ENCODE assay signal across 16 mouse cellular contexts in genomic region chr5:35183418-35183817, GRCm38 (mm10).
DNase-seq lines count a peak whose midpoint lies in the region; ATAC-seq and TF ChIP-seq lines count a peak whose summit lies in the region.
"Had no signal": no experiment of that assay in that cellular context is flagged by ENCODE, and none has a peak within 500 bp of the region (broad histone marks: within the 10 kb centered on the region; RNA-seq: fewer than 3 reads in every experiment).

No protein-coding gene starts in this region.

- H3K4me3 ChIP-seq in CH12.LX (replicated peaks in 1 of 3; ENCODE audit: low read depth in 2 of 3, low read length in 2 of 3, poor library complexity in 1 of 3), result no peak overlapping the region
- no peak overlapping the region for H3K4me3 ChIP-seq in heart, adult 2 months
- H3K4me3 ChIP-seq: embryonic facial prominence, embryonic 13.5 days; forebrain, embryonic 13.5 days; heart, embryonic 12.5 days; hindbrain, embryonic 15.5 days had no signal

- peaks cover 91% of the 10 kb centered on the region for H3K27me3 ChIP-seq in CH12.LX (replicated peaks)
- no peaks in the 10 kb centered on the region for H3K27me3 ChIP-seq in heart, adult 2 months (ENCODE audit: control insufficient read depth, insufficient read depth, low read length)
- H3K27me3 ChIP-seq: embryonic facial prominence, embryonic 13.5 days; forebrain, embryonic 13.5 days; hindbrain, embryonic 15.5 days had no signal

- no peaks in the 10 kb centered on the region for H3K79me2 ChIP-seq in CH12.LX (replicated peaks; ENCODE audit: control insufficient read depth, extremely low read depth, insufficient read depth, poor library complexity, severe bottlenecking)
- H3K79me2 ChIP-seq in heart, adult 2 months (replicated peaks; ENCODE audit: control insufficient read depth, insufficient read depth, low read length), result no peaks in the 10 kb centered on the region

- H3K4me1 ChIP-seq in CH12.LX (ENCODE audit: control insufficient read depth in 1 of 2, insufficient read depth in 2 of 2), result peaks cover 4 to 9% of the 10 kb centered on the region in 2 experiments; a peak in 3 of 4 replicates
- H3K4me1 ChIP-seq in heart, adult 2 months (ENCODE audit: control insufficient read depth, insufficient read depth, low read length), result peaks cover 2% of the 10 kb centered on the region; the same call in 1 of the 2 replicates

- H3K9me3 ChIP-seq in CH12.LX (replicated peaks; ENCODE audit: low read length), result peaks cover 2% of the 10 kb centered on the region
- H3K9me3 ChIP-seq: embryonic facial prominence, embryonic 13.5 days; forebrain, embryonic 13.5 days; heart, embryonic 12.5 days; hindbrain, embryonic 15.5 days had no signal

- DNase-seq in CH12.LX (ENCODE audit: extremely low read depth), result peak; percentile 11
- peak; percentile 37 to 44 for DNase-seq in thymus, postnatal 10 days (ENCODE audit: low spot score in 2 of 2)
- peak; percentile 48 for DNase-seq in thymus, postnatal 4 days
- no peak for DNase-seq in c-Kit-positive CD71-positive TER-119-positive erythroid progenitor cells, embryonic 14.5 days (ENCODE audit: low spot score)
- DNase-seq in heart, adult 2 months, result no peak
- DNase-seq: adrenal gland, postnatal 10 days; cerebellum, adult 11-12 months; cerebellum, adult 9-10 months; cerebellum, postnatal 25 days; gastrocnemius, postnatal 36 days; heart, adult 18-20 months had no signal

- no peak for TF ChIP-seq RAD21 in CH12.LX (IDR thresholded peaks at IDR 0.05; ENCODE audit: low read depth, low read length)

- in situ Hi-C loops in CH12.LX (cut with MboI; ENCODE audit: low pct_ligation_motif_present, low pct_unique_long_range_greater_than_20kb, low sequenced_read_pairs), result no loop called here

- peak; percentile 23; the same call in 1 of the 2 replicates for TF ChIP-seq EP300 in CH12.LX (IDR thresholded peaks at IDR 0.05; ENCODE audit: low read length)
- TF ChIP-seq EP300 in heart, adult 2 months (IDR thresholded peaks at IDR 0.05; ENCODE audit: insufficient read depth, low read depth, low read length), result no peak

- H3K4me2 ChIP-seq in CH12.LX (ENCODE audit: insufficient read depth, low read depth, poor library complexity, severe bottlenecking), result no peak overlapping the region
- H3K4me2 ChIP-seq: embryonic facial prominence, embryonic 13.5 days; forebrain, embryonic 13.5 days; heart, embryonic 12.5 days; hindbrain, embryonic 15.5 days had no signal

- peak; percentile 53 to 56 for ATAC-seq in hematopoietic stem cell, adult 5-6 weeks (replicated peaks in 1 of 2; ENCODE audit: insufficient read depth in 1 of 2, low FRiP score in 2 of 2, low TSS enrichment in 1 of 2, low read depth in 1 of 2, poor library complexity in 2 of 2, severe bottlenecking in 2 of 2)
- ATAC-seq: forebrain, embryonic 13.5 days had no signal

- WGBS in heart, adult 2 months, result 89% methylated on average over 7 of the region's 7 CpGs

- no peak for TF ChIP-seq POLR2A in CH12.LX (IDR thresholded peaks at IDR 0.05; ENCODE audit: low read depth, low read length)
- no peak for TF ChIP-seq POLR2A in heart, adult 2 months (IDR thresholded peaks at IDR 0.05; ENCODE audit: insufficient read depth, low read depth, low read length)

- H3K9ac ChIP-seq in CH12.LX (ENCODE audit: insufficient read depth, low read depth), result no peak overlapping the region
- no peak overlapping the region for H3K9ac ChIP-seq in heart, adult 2 months (ENCODE audit: low read depth, low read length)
- H3K9ac ChIP-seq: embryonic facial prominence, embryonic 13.5 days; forebrain, embryonic 13.5 days; heart, embryonic 12.5 days; hindbrain, embryonic 15.5 days had no signal

- intact Hi-C loops in heart, adult 2 months (cut with DNase I), result no loop called here

- H3K36me3 ChIP-seq in CH12.LX (replicated peaks in 1 of 2; ENCODE audit: control insufficient read depth in 1 of 2, insufficient read depth in 1 of 2, low read length in 1 of 2), result no peaks in the 10 kb centered on the region
- no peaks in the 10 kb centered on the region for H3K36me3 ChIP-seq in heart, adult 2 months (ENCODE audit: control insufficient read depth, insufficient read depth, low read length)
- H3K36me3 ChIP-seq: embryonic facial prominence, embryonic 13.5 days; heart, embryonic 12.5 days; hindbrain, embryonic 15.5 days had no signal

- dilution Hi-C loops in CH12.LX (cut with MboI; ENCODE audit: extremely low pct_ligation_motif_present, extremely low pct_unique_long_range_greater_than_20kb, low sequenced_read_pairs), result no loop called here

- no peak overlapping the region for H3K27ac ChIP-seq in CH12.LX (ENCODE audit: insufficient read depth, low read depth)
- H3K27ac ChIP-seq in heart, adult 2 months, result no peak overlapping the region
- H3K27ac ChIP-seq: embryonic facial prominence, embryonic 13.5 days; forebrain, embryonic 13.5 days; hindbrain, embryonic 15.5 days had no signal

- TF ChIP-seq CTCF in CH12.LX (conservative IDR thresholded peaks at IDR 0.05 in 1 of 2, IDR thresholded peaks at IDR 0.05 in 1 of 2; ENCODE audit: low read depth in 2 of 2, low read length in 2 of 2), result no peak
- no peak for TF ChIP-seq CTCF in heart, adult 2 months (IDR thresholded peaks at IDR 0.05)

TF ChIP-seq in CH12.LX, 34 proteins besides CTCF, POLR2A, EP300 and RAD21:
- TF ChIP-seq TCF12 (IDR thresholded peaks at IDR 0.05; ENCODE audit: low read depth, low read length) (no peak; the same call in 1 of the 2 replicates), NRF1 (IDR thresholded peaks at IDR 0.05; ENCODE audit: low read depth, low read length) (no peak), MXI1 (IDR thresholded peaks at IDR 0.05; ENCODE audit: low read depth, low read length) (no peak), PAX5 (IDR thresholded peaks at IDR 0.05; ENCODE audit: low read length) (no peak), SMC3 (IDR thresholded peaks at IDR 0.05; ENCODE audit: low read depth, low read length) (no peak), MAX (IDR thresholded peaks at IDR 0.05; ENCODE audit: low read length) (0 out of 2 replicates have a peak, but pooled peaks have one; percentile 27), KAT2A (IDR thresholded peaks at IDR 0.05; ENCODE audit: insufficient replicate concordance, low read length) (no peak), ETS1 (conservative IDR thresholded peaks at IDR 0.05; ENCODE audit: low read depth, low read length) (no peak), MAZ (IDR thresholded peaks at IDR 0.05; ENCODE audit: low read depth, low read length) (no peak), BHLHE40 (IDR thresholded peaks at IDR 0.05; ENCODE audit: low read depth, low read length) (peak; percentile 68)

Comparison
In these comparisons a context has a peak if more than half of its experiments do, and no peak if none do; other contexts are left out.
1. DNase-seq: peak in CH12.LX (single experiment), thymus, postnatal 10 days (2 of 2) and thymus, postnatal 4 days (single experiment); none in c-Kit-positive CD71-positive TER-119-positive erythroid progenitor cells, embryonic 14.5 days (single experiment) and heart, adult 2 months (0 of 2).